Mouse (Mus musculus) kidney, postnatal 0 days (tissue): ENCODE results near the gene Csad. TPM values are rescaled to one million over a fixed set of nuclear protein-coding genes. Genes with fewer than 3 reads are reported as not detected.

Source experiments
- ATAC-seq: fragments of 200-750 bp; cut with Nextera tagmentation; replicated peaks from 2 replicates; pipeline ENCODE4 v1.8.0; 2017; ENCODE audit warnings: low read depth, moderate number of reproducible peaks, moderate TSS enrichment, moderate library complexity; ENCODE audit not compliant: low FRiP score
- DNase-seq: peaks from one replicate; pipeline ENCODE4 v3.0.0-alpha.2; 2016; ENCODE audit warnings: low spot score
- H3K27ac ChIP-seq: fragments of 300-500 bp; sonication (generic); 2 replicates; pipeline ENCODE4 v1.5.1; 2014; ENCODE audit warnings: mild to moderate bottlenecking
- H3K27me3 ChIP-seq: fragments of 300-500 bp; sonication (generic); 2 replicates; pipeline ENCODE4 v1.6.1; 2014; ENCODE audit warnings: low read length, mixed read lengths; ENCODE audit not compliant: insufficient read depth
- H3K36me3 ChIP-seq: fragments of 300-500 bp; sonication (generic); 2 replicates; pipeline ENCODE4 v1.6.1; 2014; ENCODE audit warnings: low read length, mixed read lengths; ENCODE audit not compliant: insufficient read depth
- H3K4me1 ChIP-seq: fragments of 300-500 bp; sonication (generic); replicated peaks from 2 replicates; pipeline ENCODE4 v1.6.1; 2014; ENCODE audit warnings: antibody characterized with exemption, low read length, mixed read lengths; ENCODE audit not compliant: insufficient read depth
- H3K4me2 ChIP-seq: fragments of 300-500 bp; sonication (generic); 2 replicates; pipeline ENCODE4 v1.6.1; 2014; ENCODE audit warnings: mild to moderate bottlenecking, low read length, moderate library complexity, mixed read lengths
- H3K4me3 ChIP-seq: fragments of 300-500 bp; sonication (generic); replicated peaks from 2 replicates; pipeline ENCODE4 v1.5.1; 2014; ENCODE audit warnings: low read depth, low read length
- H3K9ac ChIP-seq: fragments of 300-500 bp; sonication (generic); 2 replicates; pipeline ENCODE4 v1.6.1; 2014; ENCODE audit warnings: low read depth, low read length
- H3K9me3 ChIP-seq: fragments of 300-500 bp; sonication (generic); replicated peaks from 2 replicates; pipeline ENCODE4 v1.6.1; 2016; ENCODE audit warnings: low read length, inconsistent platforms, mixed read lengths
- CTCF ChIP-seq: IDR thresholded peaks from 2 replicates; pipeline ENCODE4 v1.5.1; 2016; ENCODE audit warnings: antibody characterized with exemption, low read depth, mild to moderate bottlenecking, moderate library complexity
- WGBS: fragments of 180-500 bp; shearing (Covaris S2); extraction: QIAGEN DNeasy Blood & Tissue Kit; methylation state at CpG from one replicate; pipeline ENCODE4 v1.1.7; 2014; 5-methylcytosine and 5-hydroxymethylcytosine counted together
- polyA plus RNA-seq: library from polyadenylated mRNA; unstranded; fragments of >200 nt; fragmentation: Nextera tagmentation; extraction: Ambion mirVana; gene quantifications from 2 replicates; pipeline ENCODE4 v1.2.1, GENCODE M21; 2015

Csad gene
- polyA plus RNA-seq, 1 experiment from 2014 or later = 142 TPM

- WGBS = 29% methylated on average over 22 of the region's 22 CpGs
- H3K4me1 ChIP-seq = peaks cover 33% of the 10 kb centered on the region
- ATAC-seq (no peak), DNase-seq (peak; percentile 40)
- peak overlapping the region; percentile 88 for H3K4me2 ChIP-seq
- peak overlapping the region; percentile 76 for H3K27ac ChIP-seq
- TF ChIP-seq CTCF = no peak; the same call in 1 of the 2 replicates
- peak overlapping the region; percentile 36; the same call in 1 of the 2 replicates for H3K9ac ChIP-seq
- H3K9me3 ChIP-seq = no peaks in the 10 kb centered on the region
- no peaks in the 10 kb centered on the region for H3K27me3 ChIP-seq
- H3K4me3 ChIP-seq = peak overlapping the region; percentile 71; the same call in 1 of the 2 replicates
- no peaks in the 10 kb centered on the region for H3K36me3 ChIP-seq
These were observed 39.0 kb upstream of the Csad start for GRCm38 (mm10) chr15:102243229-102244190.

- ATAC-seq = no peak
- no peak for DNase-seq
- H3K36me3 ChIP-seq = no peaks in the 10 kb centered on the region
- no peaks in the 10 kb centered on the region for H3K27me3 ChIP-seq
- no peak overlapping the region for H3K9ac ChIP-seq
- H3K27ac ChIP-seq = peak overlapping the region; percentile 26; the same call in 1 of the 2 replicates
- H3K4me1 ChIP-seq = peaks cover 29% of the 10 kb centered on the region
- peak overlapping the region; percentile 88 for H3K4me2 ChIP-seq
- WGBS = 44% methylated on average over 12 of the region's 12 CpGs
- no peak overlapping the region for H3K4me3 ChIP-seq
- TF ChIP-seq CTCF = no peak
- H3K9me3 ChIP-seq = no peaks in the 10 kb centered on the region
These were observed 38.1 kb upstream of the Csad start for GRCm38 (mm10) chr15:102242404-102243228.

GRCm38 (mm10) chr15:102240607-102241006, 36.1 kb upstream of the Csad start:
- no peaks in the 10 kb centered on the region for H3K27me3 ChIP-seq
- H3K27ac ChIP-seq = peak overlapping the region; percentile 50
- H3K9ac ChIP-seq = no peak overlapping the region
- ATAC-seq (no peak), DNase-seq (no peak)
- H3K4me1 ChIP-seq = peaks cover 25% of the 10 kb centered on the region
- H3K4me3 ChIP-seq = no peak overlapping the region
- H3K36me3 ChIP-seq = peaks cover 11% of the 10 kb centered on the region
- no peak overlapping the region for H3K4me2 ChIP-seq
- no peaks in the 10 kb centered on the region for H3K9me3 ChIP-seq
- TF ChIP-seq CTCF = no peak
- 65% methylated on average over 4 of the region's 4 CpGs for WGBS

GRCm38 (mm10) chr15:102239851-102240250, 35.3 kb upstream of the Csad start:
- TF ChIP-seq CTCF = no peak
- H3K4me3 ChIP-seq = no peak overlapping the region
- no peak overlapping the region for H3K4me2 ChIP-seq
- WGBS = 63% methylated on average over 11 of the region's 11 CpGs
- no peak for DNase-seq
- no peak overlapping the region for H3K9ac ChIP-seq
- 0 out of 2 replicates have a peak overlapping the region, but pooled peaks have one; percentile 57 for H3K27ac ChIP-seq
- H3K27me3 ChIP-seq = no peaks in the 10 kb centered on the region
- peaks cover 22% of the 10 kb centered on the region for H3K4me1 ChIP-seq
- no peaks in the 10 kb centered on the region for H3K9me3 ChIP-seq
- H3K36me3 ChIP-seq = peaks cover 12% of the 10 kb centered on the region
- ATAC-seq = no peak

- H3K4me2 ChIP-seq = no peak overlapping the region
- no peaks in the 10 kb centered on the region for H3K27me3 ChIP-seq
- no peak overlapping the region for H3K9ac ChIP-seq
- no peaks in the 10 kb centered on the region for H3K9me3 ChIP-seq
- DNase-seq (peak; percentile 91), ATAC-seq (peak; percentile 45; the same call in 1 of the 2 replicates)
- H3K4me3 ChIP-seq = no peak overlapping the region
- peaks cover 18% of the 10 kb centered on the region for H3K4me1 ChIP-seq
- WGBS = 13% methylated on average over 9 of the region's 9 CpGs
- peak; percentile 94 for TF ChIP-seq CTCF
- H3K36me3 ChIP-seq = peaks cover 12% of the 10 kb centered on the region
- no peak overlapping the region for H3K27ac ChIP-seq
These were observed 34.7 kb upstream of the Csad start for GRCm38 (mm10) chr15:102239260-102239590.

- Histone ChIP-seq H3K4me2 (no peak overlapping the region), H3K4me3 (no peak overlapping the region), H3K27me3 (no peaks in the 10 kb centered on the region), H3K36me3 (peaks cover 12% of the 10 kb centered on the region), H3K9ac (no peak overlapping the region), H3K27ac (no peak overlapping the region), H3K4me1 (peaks cover 13% of the 10 kb centered on the region), H3K9me3 (no peaks in the 10 kb centered on the region)
- WGBS = 87% methylated on average over 14 of the region's 14 CpGs
- no peak for TF ChIP-seq CTCF
- ATAC-seq (no peak), DNase-seq (no peak)
These were observed 34.2 kb upstream of the Csad start for GRCm38 (mm10) chr15:102238543-102239259.
